Mouse (Mus musculus): ENCODE data around the gene Car11. TPM values are rescaled to one million over a fixed set of nuclear protein-coding genes. Genes with fewer than 3 reads are reported as not detected.

The Car11 gene
- polyA plus RNA-seq, 1 experiment from 2014 or later: 0.44 TPM

DNA sequence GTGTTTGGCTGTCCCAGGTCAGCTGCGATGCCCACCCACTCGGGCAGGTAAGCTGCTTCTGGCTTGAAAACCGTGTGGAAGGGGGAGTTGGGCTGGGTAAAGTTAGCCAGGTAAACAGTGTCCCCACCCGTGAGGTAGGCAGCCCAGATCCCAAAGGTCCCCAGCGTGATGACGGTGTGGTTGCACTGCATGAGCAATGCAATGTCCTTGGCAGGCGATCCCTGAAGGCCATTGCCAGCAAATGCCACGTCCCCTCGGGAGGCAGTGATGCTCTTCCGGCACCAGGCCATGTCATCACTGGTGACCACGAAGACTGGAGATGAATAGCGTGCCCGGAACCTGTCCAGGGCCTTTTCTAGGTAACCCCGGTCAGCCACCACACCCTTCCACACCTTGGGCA is 21.1 kb upstream of the Car11 start:
- DNase-seq (no peak), ATAC-seq (ENCODE audit: low read depth) (no peak)
- H3K36me3 ChIP-seq: no peaks in the 10 kb centered on the region
- peaks cover 19% of the 10 kb centered on the region for H3K4me1 ChIP-seq (replicated peaks)
- no peak overlapping the region for H3K4me3 ChIP-seq (replicated peaks)
- H3K9me3 ChIP-seq (replicated peaks): no peaks in the 10 kb centered on the region
- no peak overlapping the region for H3K27ac ChIP-seq
- H3K9ac ChIP-seq: no peak overlapping the region
- 0 out of 2 replicates have a peak, but pooled peaks cover 7% of the 10 kb centered on the region for H3K27me3 ChIP-seq
- H3K4me2 ChIP-seq: no peak overlapping the region
- WGBS (ENCODE audit: insufficient replicate concordance): 76% methylated on average over 14 of the region's 14 CpGs

DNA sequence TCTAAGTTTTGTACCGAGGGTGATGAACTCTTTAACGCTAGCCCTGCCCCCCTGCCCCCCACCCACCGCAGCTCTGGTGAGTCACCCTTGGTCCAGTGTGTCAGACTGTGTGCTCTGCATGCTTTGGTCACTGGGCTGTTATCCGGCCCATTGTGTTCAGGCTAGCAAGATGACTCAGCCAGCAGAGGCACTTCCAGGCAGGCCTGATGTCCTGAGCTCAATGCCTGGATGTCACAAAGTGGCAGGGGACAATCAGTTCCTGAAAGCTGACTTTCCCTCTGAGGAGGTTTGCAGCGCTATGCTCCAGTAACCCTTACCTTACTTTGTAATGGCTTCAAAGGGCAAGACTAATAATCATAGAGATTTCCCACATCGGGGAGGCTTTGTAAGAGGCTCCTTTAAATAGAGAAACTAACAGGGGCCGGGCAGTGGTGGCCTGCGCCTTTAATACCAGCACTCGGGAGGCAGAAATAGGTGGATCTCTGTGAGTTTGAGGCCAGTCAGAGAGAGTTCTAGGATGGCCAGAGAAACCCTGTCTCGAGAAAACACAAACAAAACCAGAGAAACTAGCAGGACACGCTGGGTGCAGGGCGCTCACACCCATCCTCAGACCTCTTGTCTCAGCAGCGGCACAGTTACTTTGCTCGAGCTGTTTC is 19.5 kb upstream of the Car11 start:
- WGBS (ENCODE audit: insufficient replicate concordance): 65% methylated on average over 14 of the region's 14 CpGs
- H3K9me3 ChIP-seq (replicated peaks): no peaks in the 10 kb centered on the region
- H3K36me3 ChIP-seq: no peaks in the 10 kb centered on the region
- DNase-seq: no peak
- ATAC-seq (ENCODE audit: low read depth): no peak
- H3K27ac ChIP-seq: no peak overlapping the region
- no peak overlapping the region for H3K4me2 ChIP-seq
- H3K9ac ChIP-seq: no peak overlapping the region
- no peak overlapping the region for H3K4me3 ChIP-seq (replicated peaks)
- H3K4me1 ChIP-seq (replicated peaks): peaks cover 19% of the 10 kb centered on the region
- 0 out of 2 replicates have a peak, but pooled peaks cover 8% of the 10 kb centered on the region for H3K27me3 ChIP-seq

DNA sequence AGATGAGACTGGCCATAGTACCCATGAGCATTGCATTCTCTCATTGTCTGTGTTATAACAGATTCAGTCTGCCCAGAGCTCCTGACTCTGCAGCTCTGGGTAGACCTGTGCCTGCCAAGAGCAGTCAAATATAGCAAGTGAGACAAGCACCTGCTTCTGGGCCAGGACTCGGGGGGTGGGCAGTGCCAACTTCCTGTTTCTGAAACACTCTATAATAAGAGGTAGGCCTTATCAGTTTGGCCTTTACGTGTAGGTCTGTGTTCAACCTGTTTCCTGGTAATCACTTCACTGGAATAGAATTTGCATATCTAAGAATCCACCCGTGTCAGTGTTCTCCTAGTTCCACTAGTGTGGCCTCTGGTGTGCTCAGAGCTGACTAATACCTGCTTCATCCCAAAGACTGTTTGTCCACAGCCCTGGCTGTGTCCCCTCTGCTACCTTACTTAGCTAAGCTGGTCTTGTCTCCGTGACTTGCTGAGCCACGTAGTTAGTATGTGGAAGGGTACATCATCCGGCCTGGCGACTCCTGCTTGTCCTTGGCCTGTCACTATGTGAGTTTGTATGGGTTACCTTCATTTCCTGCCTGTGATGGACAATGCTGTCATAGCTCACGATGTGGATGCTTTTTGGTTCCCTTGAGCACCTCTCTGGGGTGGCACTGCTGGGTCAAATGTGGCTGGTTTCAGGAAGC is 18.5 kb upstream of the Car11 start:
- Histone ChIP-seq H3K4me2 (no peak overlapping the region), H3K4me3 (replicated peaks) (no peak overlapping the region), H3K9me3 (replicated peaks) (no peaks in the 10 kb centered on the region), H3K4me1 (replicated peaks) (peaks cover 22% of the 10 kb centered on the region), H3K9ac (no peak overlapping the region), H3K36me3 (no peaks in the 10 kb centered on the region), H3K27ac (no peak overlapping the region), H3K27me3 (0 out of 2 replicates have a peak, but pooled peaks cover 5% of the 10 kb centered on the region)
- 46% methylated on average over 8 of the region's 8 CpGs for WGBS (ENCODE audit: insufficient replicate concordance)
- DNase-seq: no peak
- ATAC-seq (ENCODE audit: low read depth): no peak

DNA sequence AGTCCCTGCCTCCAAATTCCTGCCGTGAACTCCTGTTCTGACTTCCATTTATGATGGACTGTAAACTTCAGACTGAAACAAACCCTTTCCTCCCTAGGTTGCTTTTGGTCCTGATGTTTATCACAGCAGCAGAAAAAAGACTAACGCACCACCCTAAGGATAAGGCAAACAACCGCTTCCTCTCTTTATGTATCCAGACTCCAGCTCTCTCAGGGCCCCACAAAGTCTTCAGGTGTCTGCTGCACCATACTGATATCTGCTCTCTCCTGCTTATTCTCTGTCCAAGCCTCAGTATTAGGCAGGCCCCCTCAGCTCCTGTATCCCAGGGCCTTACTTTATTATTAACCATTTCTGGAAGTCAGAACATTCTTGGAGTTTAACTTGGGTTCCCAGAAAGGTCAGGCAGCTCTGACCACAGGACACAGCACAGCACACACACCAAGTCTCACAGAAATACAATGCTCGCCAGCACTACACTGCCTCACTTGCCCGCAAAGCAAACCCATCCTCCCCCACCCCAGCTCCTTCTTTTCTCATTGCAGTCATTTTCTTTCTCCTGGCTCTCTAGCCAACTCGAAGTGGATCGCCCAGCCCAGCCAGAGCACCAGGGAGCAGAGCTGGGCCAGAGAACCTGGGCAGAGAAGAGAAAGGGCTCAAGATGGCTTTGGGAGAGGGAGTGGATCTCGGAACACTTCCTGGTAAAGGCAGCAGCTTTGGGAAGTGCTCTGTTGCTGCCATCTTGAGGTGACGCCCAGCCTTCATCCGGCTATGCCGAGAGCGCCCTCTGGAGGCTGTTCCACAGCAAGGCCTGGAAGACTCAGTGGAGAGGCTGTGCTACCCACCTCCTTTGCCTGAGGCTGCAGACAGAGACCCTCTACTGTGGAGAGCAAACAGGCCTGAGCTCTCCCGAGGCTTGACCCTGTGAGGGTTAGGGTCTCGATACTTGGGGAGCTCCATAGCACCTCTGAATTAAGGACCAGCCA is 17.2 kb upstream of the Car11 start:
- ATAC-seq (ENCODE audit: low read depth): peak; percentile 54
- peak overlapping the region; percentile 37 for H3K4me2 ChIP-seq
- no peak overlapping the region for H3K4me3 ChIP-seq (replicated peaks)
- no peaks in the 10 kb centered on the region for H3K36me3 ChIP-seq
- DNase-seq: peak; percentile 54
- 24% methylated on average over 14 of the region's 14 CpGs for whole genome bisulfite sequencing (ENCODE audit: insufficient replicate concordance)
- peaks cover 5% of the 10 kb centered on the region; the same call in 1 of the 2 replicates for H3K27me3 ChIP-seq
- H3K4me1 ChIP-seq (replicated peaks): peaks cover 22% of the 10 kb centered on the region
- H3K27ac ChIP-seq: no peak overlapping the region
- no peaks in the 10 kb centered on the region for H3K9me3 ChIP-seq (replicated peaks)
- peak overlapping the region; percentile 44; the same call in 1 of the 2 replicates for H3K9ac ChIP-seq

DNA sequence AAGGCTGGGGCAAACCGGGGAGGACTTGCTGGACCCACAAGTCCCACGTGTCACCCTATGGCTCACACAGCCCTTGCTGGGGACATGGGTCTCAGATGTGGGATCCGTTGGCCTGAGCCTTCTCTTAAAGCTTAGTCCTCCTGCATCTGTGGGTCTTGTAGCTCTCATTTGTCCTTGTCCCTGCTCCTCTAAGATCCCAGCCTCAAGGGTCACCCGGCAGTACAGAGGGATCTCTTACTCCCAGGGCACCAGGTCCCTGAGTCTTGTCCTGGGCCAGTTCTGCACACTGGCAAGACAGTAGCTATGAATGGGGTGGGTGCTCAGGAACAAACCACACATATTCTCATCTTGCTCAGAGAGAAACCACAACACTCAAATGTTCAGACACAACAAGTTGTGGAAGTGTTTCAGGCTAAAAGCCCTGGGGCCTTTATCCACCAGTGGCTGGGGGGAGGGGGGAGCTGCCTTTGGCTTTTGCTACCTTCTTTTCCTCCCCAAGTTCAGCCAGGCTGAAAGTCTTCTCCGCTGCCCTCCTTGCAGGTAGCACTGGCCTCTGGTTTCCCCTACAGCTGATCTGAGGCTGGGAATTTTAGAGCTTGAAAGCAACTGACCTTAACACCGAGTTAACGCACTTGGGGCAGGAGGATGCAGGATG is 16.1 kb upstream of the Car11 start, which contains the start of gene Ntn5:
Gene Ntn5, plus strand, starts transcription at position 627 of the 655 bp plus-strand sequence.
- no peak within 1 kb of the TSS for H3K9ac ChIP-seq
- no peak within 1 kb of the TSS for H3K4me3 ChIP-seq (replicated peaks)
- peaks cover 5% of the 10 kb centered on the region; the same call in 1 of the 2 replicates for H3K27me3 ChIP-seq
- no peaks in the 10 kb centered on the region for H3K9me3 ChIP-seq (replicated peaks)
- ATAC-seq (ENCODE audit: low read depth) (no peak), DNase-seq (no peak)
- peaks cover 22% of the 10 kb centered on the region for H3K4me1 ChIP-seq (replicated peaks)
- WGBS (ENCODE audit: insufficient replicate concordance): 66% methylated on average over 7 of the region's 7 CpGs
- H3K27ac ChIP-seq: no peak within 1 kb of the TSS
- no peaks in the 10 kb centered on the region for H3K36me3 ChIP-seq
- H3K4me2 ChIP-seq: no peak within 1 kb of the TSS

DNA sequence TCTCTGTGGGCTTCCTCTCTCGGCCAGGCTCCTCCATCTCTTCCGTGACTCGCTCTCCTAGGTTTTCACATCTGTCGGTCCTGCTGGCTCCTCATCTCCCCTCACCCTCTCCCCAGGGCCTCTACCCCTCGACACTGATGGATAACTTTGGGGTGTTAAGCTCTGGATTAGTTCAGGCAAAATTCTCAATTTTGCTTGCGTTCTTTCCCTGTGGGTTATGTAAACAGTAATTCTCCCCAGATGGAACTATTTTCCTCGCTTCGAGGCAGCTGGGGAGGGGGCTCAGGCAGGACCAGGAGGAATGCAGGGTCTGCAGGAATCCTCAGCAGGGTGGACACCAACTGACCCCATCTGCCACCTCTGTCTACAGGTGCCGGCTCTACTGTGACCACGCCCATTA is 13.8 kb upstream of the Car11 start:
- Histone ChIP-seq H3K9me3 (replicated peaks) (no peaks in the 10 kb centered on the region), H3K4me3 (replicated peaks) (no peak overlapping the region), H3K36me3 (no peaks in the 10 kb centered on the region), H3K27ac (no peak overlapping the region), H3K4me2 (no peak overlapping the region), H3K9ac (no peak overlapping the region), H3K27me3 (peaks cover 5% of the 10 kb centered on the region; the same call in 1 of the 2 replicates), H3K4me1 (replicated peaks) (peaks cover 31% of the 10 kb centered on the region)
- WGBS (ENCODE audit: insufficient replicate concordance): 51% methylated on average over 10 of the region's 10 CpGs
- ATAC-seq (ENCODE audit: low read depth): no peak
- no peak for DNase-seq

DNA sequence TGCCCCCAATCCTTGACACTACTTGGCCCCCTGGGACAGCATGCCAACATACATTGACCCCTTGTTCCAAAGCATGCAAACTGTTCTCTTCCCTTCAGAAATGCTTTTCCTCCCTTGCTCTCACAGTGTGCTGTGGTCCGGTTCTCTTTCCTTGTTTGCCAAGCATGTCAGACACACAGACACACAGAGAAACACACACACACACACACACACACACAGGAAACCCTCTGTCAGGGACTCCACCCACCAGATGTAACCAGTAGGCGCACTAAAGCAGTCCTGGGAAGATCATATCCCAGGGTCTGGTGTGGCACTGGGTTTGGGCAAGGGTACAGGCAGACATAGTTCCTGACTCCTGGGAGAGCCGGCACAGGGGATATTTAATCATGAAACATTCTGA is 12.8 kb upstream of the Car11 start:
- DNase-seq: no peak
- no peak overlapping the region for H3K4me3 ChIP-seq (replicated peaks)
- no peaks in the 10 kb centered on the region for H3K9me3 ChIP-seq (replicated peaks)
- no peak overlapping the region for H3K9ac ChIP-seq
- peaks cover 5% of the 10 kb centered on the region; the same call in 1 of the 2 replicates for H3K27me3 ChIP-seq
- no peak overlapping the region for H3K27ac ChIP-seq
- H3K4me1 ChIP-seq (replicated peaks): peaks cover 21% of the 10 kb centered on the region
- H3K4me2 ChIP-seq: no peak overlapping the region
- no peaks in the 10 kb centered on the region for H3K36me3 ChIP-seq
- WGBS (ENCODE audit: insufficient replicate concordance): 58% methylated on average over 3 of the region's 3 CpGs
- no peak for ATAC-seq (ENCODE audit: low read depth)

DNA sequence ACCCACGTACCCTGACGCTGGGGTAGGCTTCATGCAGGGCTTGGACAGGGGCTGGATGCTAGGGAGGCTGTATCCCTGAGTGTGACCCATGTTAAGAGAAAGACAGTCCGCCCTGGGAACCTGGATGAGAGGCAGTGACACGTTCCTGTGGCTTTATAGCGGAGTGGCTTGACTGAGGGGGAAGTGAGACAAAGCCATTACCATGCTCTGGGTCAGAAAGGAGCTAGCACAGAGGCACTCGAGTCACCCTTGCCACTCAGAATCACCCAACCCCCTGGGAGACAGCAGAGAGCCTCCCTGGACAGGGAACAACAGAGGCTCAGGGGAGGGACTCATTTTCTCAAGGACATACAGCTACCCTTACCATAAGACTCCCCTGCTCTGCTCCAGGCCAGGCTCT is 10.5 kb upstream of the Car11 start:
- no peak overlapping the region for H3K4me2 ChIP-seq
- no peak for ATAC-seq (ENCODE audit: low read depth)
- no peaks in the 10 kb centered on the region for H3K36me3 ChIP-seq
- H3K27ac ChIP-seq: no peak overlapping the region
- H3K4me3 ChIP-seq (replicated peaks): no peak overlapping the region
- no peak overlapping the region for H3K9ac ChIP-seq
- 39% methylated on average over 6 of the region's 6 CpGs for WGBS (ENCODE audit: insufficient replicate concordance)
- H3K27me3 ChIP-seq: no peaks in the 10 kb centered on the region; the same call in 1 of the 2 replicates
- H3K9me3 ChIP-seq (replicated peaks): no peaks in the 10 kb centered on the region
- DNase-seq: no peak
- H3K4me1 ChIP-seq (replicated peaks): 0 out of 2 replicates have a peak, but pooled peaks cover 13% of the 10 kb centered on the region

DNA sequence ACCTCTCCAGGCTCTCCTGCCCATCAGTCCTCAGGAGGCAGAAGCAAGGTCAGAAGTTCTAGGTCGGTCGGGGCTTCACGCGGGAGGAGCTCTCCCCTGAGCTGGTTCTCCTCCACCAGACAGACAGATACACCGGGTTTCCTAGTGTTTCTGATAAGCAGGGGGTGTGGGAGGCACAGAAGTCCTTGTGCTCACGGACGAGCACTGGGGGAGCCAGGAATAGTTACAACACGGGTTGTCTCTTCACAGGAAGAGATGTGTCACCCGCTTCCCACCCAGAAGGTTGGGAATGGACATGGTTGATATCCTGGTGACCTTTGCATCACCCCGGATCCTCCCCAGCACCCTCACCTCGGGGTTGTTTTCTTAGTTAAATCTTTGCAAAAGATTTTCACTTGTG is 9.8 kb upstream of the Car11 start:
- ATAC-seq (ENCODE audit: low read depth): no peak
- Histone ChIP-seq H3K9ac (no peak overlapping the region), H3K36me3 (no peaks in the 10 kb centered on the region), H3K27ac (no peak overlapping the region), H3K4me2 (no peak overlapping the region), H3K4me3 (replicated peaks) (no peak overlapping the region), H3K9me3 (replicated peaks) (no peaks in the 10 kb centered on the region), H3K4me1 (replicated peaks) (0 out of 2 replicates have a peak, but pooled peaks cover 13% of the 10 kb centered on the region), H3K27me3 (no peaks in the 10 kb centered on the region; the same call in 1 of the 2 replicates)
- DNase-seq: no peak
- WGBS (ENCODE audit: insufficient replicate concordance): 36% methylated on average over 11 of the region's 11 CpGs

DNA sequence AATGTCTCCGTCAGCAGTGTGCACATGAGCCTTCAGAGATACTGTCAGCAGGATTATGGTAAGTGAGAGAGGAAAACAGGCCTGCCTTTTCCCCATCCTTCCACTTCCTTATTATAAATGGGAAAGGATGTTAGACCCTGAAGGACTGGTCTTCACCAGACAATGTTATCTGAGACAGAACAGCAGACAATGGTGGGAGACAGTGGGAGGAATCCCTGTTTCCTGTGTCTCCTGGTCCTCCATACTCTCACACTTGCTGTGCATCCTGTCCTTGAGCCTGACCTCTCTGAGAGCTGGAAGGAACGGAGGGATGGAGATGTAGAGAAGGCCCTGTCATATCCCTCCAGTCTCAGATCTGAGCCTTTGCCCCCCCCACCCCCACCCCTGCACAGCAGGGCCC is 7.3 kb upstream of the Car11 start:
- H3K4me2 ChIP-seq: no peak overlapping the region

More for the DNA sequence above, 7.3 kb upstream of the Car11 start:
- H3K9ac ChIP-seq: no peak overlapping the region
- ATAC-seq (ENCODE audit: low read depth): no peak
- H3K4me3 ChIP-seq (replicated peaks): no peak overlapping the region
- H3K27ac ChIP-seq: no peak overlapping the region
- WGBS (ENCODE audit: insufficient replicate concordance): 78% methylated on average over 2 of the region's 2 CpGs
- no peaks in the 10 kb centered on the region for H3K27me3 ChIP-seq
- H3K9me3 ChIP-seq (replicated peaks): no peaks in the 10 kb centered on the region
- H3K36me3 ChIP-seq: no peaks in the 10 kb centered on the region
- H3K4me1 ChIP-seq (replicated peaks): 0 out of 2 replicates have a peak, but pooled peaks cover 10% of the 10 kb centered on the region
- DNase-seq: no peak
